Mouse (Mus musculus): ENCODE data around the gene Dnajc15. TPM values are rescaled to one million over a fixed set of nuclear protein-coding genes. Genes with fewer than 3 reads are reported as not detected.

Gene Dnajc15
- polyA plus RNA-seq, 1 experiment from 2014 or later = 86.3 TPM

- Histone ChIP-seq H3K9ac (ENCODE audit: low read depth, low read length) (no peak overlapping the region), H3K9me3 (ENCODE audit: control insufficient read depth) (no peaks in the 10 kb centered on the region), H3K27ac (ENCODE audit: low read depth, low read length) (no peak overlapping the region), H3K27me3 (replicated peaks; ENCODE audit: control insufficient read depth, insufficient read depth, low read length) (no peaks in the 10 kb centered on the region), H3K36me3 (ENCODE audit: control insufficient read depth, insufficient read depth) (no peaks in the 10 kb centered on the region), H3K4me1 (replicated peaks; ENCODE audit: control insufficient read depth, insufficient read depth, low read length) (no peaks in the 10 kb centered on the region), H3K4me3 (ENCODE audit: low read depth, low read length) (no peak overlapping the region), H3K4me2 (replicated peaks; ENCODE audit: low read depth) (no peak overlapping the region)
- WGBS = 82% methylated on average over 4 of the region's 4 CpGs
- no peak for ATAC-seq
- no peak for TF ChIP-seq CTCF (IDR thresholded peaks at IDR 0.05; ENCODE audit: low read depth)
These were observed 45.3 kb downstream of the Dnajc15 start for GRCm38 (mm10) chr14:77829673-77830072.

DNA sequence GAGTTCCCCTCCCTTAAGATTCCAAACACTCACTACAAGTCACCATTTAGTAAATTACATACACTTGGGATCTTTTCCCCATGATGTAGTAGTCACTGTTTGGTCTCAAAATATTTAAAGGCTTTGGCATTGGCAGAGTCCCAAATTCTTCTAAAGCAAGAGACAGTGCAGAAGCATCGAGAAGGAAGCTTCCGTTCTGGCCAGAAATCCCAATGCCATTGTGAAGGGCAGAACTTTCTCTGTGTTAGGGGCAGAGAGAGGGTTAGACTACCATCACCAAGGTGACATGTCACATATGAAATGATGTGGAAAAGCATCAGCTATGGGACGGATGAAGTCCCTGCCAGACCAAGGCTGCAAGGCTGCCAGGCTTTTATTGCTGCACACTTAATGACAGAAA lies 49.0 kb downstream of the Dnajc15 start:
- no peaks in the 10 kb centered on the region for H3K27me3 ChIP-seq (replicated peaks; ENCODE audit: control insufficient read depth, insufficient read depth, low read length)
- no peak for ATAC-seq
- no peaks in the 10 kb centered on the region for H3K4me1 ChIP-seq (replicated peaks; ENCODE audit: control insufficient read depth, insufficient read depth, low read length)
- no peak overlapping the region for H3K27ac ChIP-seq (ENCODE audit: low read depth, low read length)
- H3K9me3 ChIP-seq (ENCODE audit: control insufficient read depth) = no peaks in the 10 kb centered on the region
- H3K4me2 ChIP-seq (replicated peaks; ENCODE audit: low read depth) = no peak overlapping the region
- no peaks in the 10 kb centered on the region for H3K36me3 ChIP-seq (ENCODE audit: control insufficient read depth, insufficient read depth)
- no peak overlapping the region for H3K4me3 ChIP-seq (ENCODE audit: low read depth, low read length)
- TF ChIP-seq CTCF (IDR thresholded peaks at IDR 0.05; ENCODE audit: low read depth) = no peak
- WGBS = 58% methylated on average over 3 of the region's 3 CpGs
- no peak overlapping the region for H3K9ac ChIP-seq (ENCODE audit: low read depth, low read length)

DNA sequence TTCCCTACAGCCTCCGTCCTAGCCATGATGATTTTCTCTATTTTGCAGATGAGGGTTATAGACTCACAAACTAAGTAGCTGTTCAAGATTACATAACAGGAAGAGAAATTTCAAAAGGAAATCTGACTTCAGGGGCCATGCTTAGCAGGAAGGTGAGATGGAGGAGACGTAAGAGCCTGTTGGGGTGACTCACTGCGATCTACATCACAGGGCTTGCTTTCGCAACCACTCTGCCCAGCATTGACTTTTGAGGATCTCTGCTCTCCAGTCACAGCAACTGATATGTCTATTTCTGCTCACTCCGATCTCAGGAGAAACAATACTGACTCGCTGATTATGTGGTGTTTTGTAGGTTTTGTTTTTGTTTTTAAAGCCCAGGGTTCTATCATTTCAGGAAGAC lies 49.8 kb downstream of the Dnajc15 start:
- TF ChIP-seq CTCF (IDR thresholded peaks at IDR 0.05; ENCODE audit: low read depth) = no peak
- Histone ChIP-seq H3K9ac (ENCODE audit: low read depth, low read length) (no peak overlapping the region), H3K4me2 (replicated peaks; ENCODE audit: low read depth) (no peak overlapping the region), H3K4me3 (ENCODE audit: low read depth, low read length) (no peak overlapping the region), H3K27ac (ENCODE audit: low read depth, low read length) (no peak overlapping the region), H3K4me1 (replicated peaks; ENCODE audit: control insufficient read depth, insufficient read depth, low read length) (no peaks in the 10 kb centered on the region), H3K9me3 (ENCODE audit: control insufficient read depth) (no peaks in the 10 kb centered on the region), H3K36me3 (ENCODE audit: control insufficient read depth, insufficient read depth) (no peaks in the 10 kb centered on the region), H3K27me3 (replicated peaks; ENCODE audit: control insufficient read depth, insufficient read depth, low read length) (no peaks in the 10 kb centered on the region)
- ATAC-seq = no peak
- 78% methylated on average over 6 of the region's 6 CpGs for WGBS

- Histone ChIP-seq H3K4me2 (replicated peaks; ENCODE audit: low read depth) (no peak overlapping the region), H3K9ac (ENCODE audit: low read depth, low read length) (no peak overlapping the region), H3K4me1 (replicated peaks; ENCODE audit: control insufficient read depth, insufficient read depth, low read length) (no peaks in the 10 kb centered on the region), H3K36me3 (ENCODE audit: control insufficient read depth, insufficient read depth) (no peaks in the 10 kb centered on the region), H3K4me3 (ENCODE audit: low read depth, low read length) (no peak overlapping the region), H3K27me3 (replicated peaks; ENCODE audit: control insufficient read depth, insufficient read depth, low read length) (no peaks in the 10 kb centered on the region), H3K9me3 (ENCODE audit: control insufficient read depth) (no peaks in the 10 kb centered on the region), H3K27ac (ENCODE audit: low read depth, low read length) (no peak overlapping the region)
- no peak for TF ChIP-seq CTCF (IDR thresholded peaks at IDR 0.05; ENCODE audit: low read depth)
- WGBS = 80% methylated on average over 3 of the region's 3 CpGs
- ATAC-seq = no peak
These were observed 55.1 kb downstream of the Dnajc15 start for GRCm38 (mm10) chr14:77819841-77820240.

- WGBS = 82% methylated on average over 6 of the region's 6 CpGs
- Histone ChIP-seq H3K4me3 (ENCODE audit: low read depth, low read length) (no peak overlapping the region), H3K36me3 (ENCODE audit: control insufficient read depth, insufficient read depth) (no peaks in the 10 kb centered on the region), H3K4me1 (replicated peaks; ENCODE audit: control insufficient read depth, insufficient read depth, low read length) (no peaks in the 10 kb centered on the region), H3K27ac (ENCODE audit: low read depth, low read length) (no peak overlapping the region), H3K9ac (ENCODE audit: low read depth, low read length) (no peak overlapping the region), H3K4me2 (replicated peaks; ENCODE audit: low read depth) (no peak overlapping the region), H3K9me3 (ENCODE audit: control insufficient read depth) (no peaks in the 10 kb centered on the region), H3K27me3 (replicated peaks; ENCODE audit: control insufficient read depth, insufficient read depth, low read length) (no peaks in the 10 kb centered on the region)
- no peak for ATAC-seq
- TF ChIP-seq CTCF (IDR thresholded peaks at IDR 0.05; ENCODE audit: low read depth) = no peak
These were observed 57.4 kb downstream of the Dnajc15 start for GRCm38 (mm10) chr14:77817561-77817960.

DNA sequence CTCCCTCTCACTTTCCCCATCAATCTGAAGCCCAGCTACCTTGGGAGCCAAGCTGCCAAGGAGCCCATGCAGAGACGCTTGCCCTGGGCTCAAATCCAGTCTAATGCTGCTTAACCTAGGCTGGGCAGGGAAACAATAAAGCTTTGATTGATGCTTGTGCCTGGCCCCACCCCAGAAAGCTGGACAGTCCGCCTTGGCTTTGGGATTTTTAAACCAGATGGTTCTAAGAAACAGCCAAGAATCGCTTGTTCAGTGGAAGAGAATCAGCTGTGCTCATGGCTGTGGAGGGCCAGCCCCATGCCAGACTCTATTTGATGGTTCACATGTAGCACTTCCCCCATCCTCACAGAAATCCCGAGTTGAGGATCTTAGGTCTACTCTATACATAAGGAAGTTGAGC lies 60.0 kb downstream of the Dnajc15 start:
- Histone ChIP-seq H3K27me3 (replicated peaks; ENCODE audit: control insufficient read depth, insufficient read depth, low read length) (no peaks in the 10 kb centered on the region), H3K9ac (ENCODE audit: low read depth, low read length) (no peak overlapping the region), H3K4me1 (replicated peaks; ENCODE audit: control insufficient read depth, insufficient read depth, low read length) (no peaks in the 10 kb centered on the region), H3K27ac (ENCODE audit: low read depth, low read length) (no peak overlapping the region), H3K4me2 (replicated peaks; ENCODE audit: low read depth) (no peak overlapping the region), H3K9me3 (ENCODE audit: control insufficient read depth) (no peaks in the 10 kb centered on the region), H3K4me3 (ENCODE audit: low read depth, low read length) (no peak overlapping the region), H3K36me3 (ENCODE audit: control insufficient read depth, insufficient read depth) (no peaks in the 10 kb centered on the region)
- TF ChIP-seq CTCF (IDR thresholded peaks at IDR 0.05; ENCODE audit: low read depth) = no peak
- ATAC-seq = no peak
- WGBS = 58% methylated on average over 4 of the region's 4 CpGs

DNA sequence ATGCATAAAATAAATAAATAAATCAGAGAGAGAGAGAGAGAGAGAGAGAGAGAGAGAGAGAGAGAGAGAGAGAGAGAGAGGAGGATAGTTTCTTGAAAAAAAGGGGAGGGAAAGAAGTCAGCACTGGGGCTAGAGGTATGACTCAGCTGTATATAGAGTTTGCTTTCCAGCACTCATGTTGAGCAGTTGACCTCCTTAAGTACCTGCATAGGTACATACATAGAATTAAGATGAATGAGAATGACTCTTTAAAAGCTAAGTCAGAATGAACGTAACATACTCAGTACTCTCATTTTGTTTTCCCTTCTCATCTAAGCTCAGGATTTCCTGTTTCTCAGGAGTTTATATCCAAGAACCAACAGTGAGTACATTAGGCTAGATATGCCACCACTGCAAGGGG lies 62.0 kb downstream of the Dnajc15 start:
- H3K4me1 ChIP-seq (replicated peaks; ENCODE audit: control insufficient read depth, insufficient read depth, low read length) = no peaks in the 10 kb centered on the region
- H3K36me3 ChIP-seq (ENCODE audit: control insufficient read depth, insufficient read depth) = no peaks in the 10 kb centered on the region
- H3K9me3 ChIP-seq (ENCODE audit: control insufficient read depth) = no peaks in the 10 kb centered on the region
- no peak overlapping the region for H3K27ac ChIP-seq (ENCODE audit: low read depth, low read length)
- no peak overlapping the region for H3K4me2 ChIP-seq (replicated peaks; ENCODE audit: low read depth)
- H3K9ac ChIP-seq (ENCODE audit: low read depth, low read length) = no peak overlapping the region
- no peak overlapping the region for H3K4me3 ChIP-seq (ENCODE audit: low read depth, low read length)
- no peaks in the 10 kb centered on the region for H3K27me3 ChIP-seq (replicated peaks; ENCODE audit: control insufficient read depth, insufficient read depth, low read length)
- WGBS = 91% methylated on average over 1 of the region's 1 CpGs
- ATAC-seq = no peak
- no peak for TF ChIP-seq CTCF (IDR thresholded peaks at IDR 0.05; ENCODE audit: low read depth)
